Mouse (Mus musculus): ENCODE data around the gene Il10ra. TPM values are rescaled to one million over a fixed set of nuclear protein-coding genes. Genes with fewer than 3 reads are reported as not detected.

The Il10ra gene
- polyA plus RNA-seq, 1 experiment from 2014 or later: 0.62 TPM

DNA sequence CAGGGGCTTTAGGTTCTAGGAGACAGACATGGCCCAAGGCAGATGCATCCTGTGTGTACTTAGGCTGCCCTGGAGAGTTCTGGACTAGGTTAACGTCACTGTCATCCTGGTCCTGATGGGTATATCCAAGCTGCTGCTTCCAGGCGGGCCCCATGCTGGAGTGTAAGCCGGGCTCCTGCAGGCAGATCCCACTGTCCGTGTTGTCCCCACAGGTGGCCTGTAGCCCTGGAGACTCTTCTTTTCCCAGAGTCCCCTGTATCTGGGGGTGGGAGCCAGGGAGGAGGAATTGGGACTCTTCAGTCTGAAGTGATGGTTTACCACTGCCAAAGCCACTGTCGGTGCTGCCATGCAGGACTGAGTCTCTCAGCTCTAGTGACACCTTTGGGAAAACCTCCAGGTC, 13.0 kb downstream of the Il10ra start:
- H3K9ac ChIP-seq: no peak overlapping the region
- no peaks in the 10 kb centered on the region for H3K4me1 ChIP-seq
- H3K36me3 ChIP-seq: no peaks in the 10 kb centered on the region
- H3K27ac ChIP-seq (replicated peaks): no peak overlapping the region
- no peak for ATAC-seq (ENCODE audit: extremely low read depth, insufficient number of reproducible peaks, low FRiP score, low TSS enrichment)
- H3K4me3 ChIP-seq: no peak overlapping the region
- H3K9me3 ChIP-seq: no peaks in the 10 kb centered on the region
- H3K27me3 ChIP-seq (replicated peaks): peaks cover 21% of the 10 kb centered on the region
- WGBS: 61% methylated on average over 5 of the region's 5 CpGs
- no peak overlapping the region for H3K4me2 ChIP-seq

DNA sequence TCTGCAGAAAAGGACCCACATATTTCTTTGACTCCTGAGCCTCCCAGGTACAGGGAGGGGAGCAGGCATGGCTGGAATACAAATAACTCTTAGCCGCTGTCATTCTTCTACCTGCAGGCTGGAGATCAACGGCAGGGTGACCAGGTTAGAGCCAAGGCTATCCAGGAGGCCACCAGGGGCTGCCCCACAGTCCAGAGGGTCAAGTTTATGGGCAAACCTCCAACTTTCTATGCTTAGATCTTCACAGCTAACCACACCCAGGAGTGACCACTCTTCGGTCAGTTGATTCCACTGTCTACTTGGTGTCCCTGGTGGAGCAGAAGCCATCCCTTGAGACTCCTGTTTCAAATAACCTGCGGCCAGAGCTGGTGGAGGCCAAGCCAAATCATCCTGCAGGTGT, 13.5 kb downstream of the Il10ra start:
- H3K27ac ChIP-seq (replicated peaks): no peak overlapping the region
- H3K4me1 ChIP-seq: no peaks in the 10 kb centered on the region
- peaks cover 18% of the 10 kb centered on the region for H3K27me3 ChIP-seq (replicated peaks)
- 75% methylated on average over 4 of the region's 4 CpGs for WGBS
- no peaks in the 10 kb centered on the region for H3K36me3 ChIP-seq
- no peaks in the 10 kb centered on the region for H3K9me3 ChIP-seq
- no peak overlapping the region for H3K4me3 ChIP-seq
- H3K4me2 ChIP-seq: no peak overlapping the region
- no peak for ATAC-seq (ENCODE audit: extremely low read depth, insufficient number of reproducible peaks, low FRiP score, low TSS enrichment)
- no peak overlapping the region for H3K9ac ChIP-seq

GRCm38 (mm10) chr9:45254605-45255004, 14.3 kb downstream of the Il10ra start:
- Histone ChIP-seq H3K4me1 (no peaks in the 10 kb centered on the region), H3K9ac (no peak overlapping the region), H3K9me3 (no peaks in the 10 kb centered on the region), H3K36me3 (no peaks in the 10 kb centered on the region), H3K27ac (replicated peaks) (no peak overlapping the region), H3K4me2 (no peak overlapping the region), H3K4me3 (no peak overlapping the region), H3K27me3 (replicated peaks) (peaks cover 15% of the 10 kb centered on the region)
- ATAC-seq (ENCODE audit: extremely low read depth, insufficient number of reproducible peaks, low FRiP score, low TSS enrichment): no peak
- WGBS: 50% methylated on average over 4 of the region's 4 CpGs

- 51% methylated on average over 6 of the region's 6 CpGs for WGBS
- no peak overlapping the region for H3K4me3 ChIP-seq
- peaks cover 15% of the 10 kb centered on the region for H3K27me3 ChIP-seq (replicated peaks)
- H3K4me1 ChIP-seq: no peaks in the 10 kb centered on the region
- H3K36me3 ChIP-seq: no peaks in the 10 kb centered on the region
- no peak overlapping the region for H3K9ac ChIP-seq
- no peak overlapping the region for H3K27ac ChIP-seq (replicated peaks)
- no peaks in the 10 kb centered on the region for H3K9me3 ChIP-seq
- no peak overlapping the region for H3K4me2 ChIP-seq
- no peak for ATAC-seq (ENCODE audit: extremely low read depth, insufficient number of reproducible peaks, low FRiP score, low TSS enrichment)
These were observed 14.9 kb downstream of the Il10ra start for GRCm38 (mm10) chr9:45254021-45254420.

GRCm38 (mm10) chr9:45252395-45252794, 16.6 kb downstream of the Il10ra start:
- Histone ChIP-seq H3K4me2 (no peak overlapping the region), H3K27me3 (replicated peaks) (peaks cover 12% of the 10 kb centered on the region), H3K36me3 (no peaks in the 10 kb centered on the region), H3K4me1 (no peaks in the 10 kb centered on the region), H3K27ac (replicated peaks) (no peak overlapping the region), H3K9ac (no peak overlapping the region), H3K9me3 (no peaks in the 10 kb centered on the region), H3K4me3 (no peak overlapping the region)
- ATAC-seq (ENCODE audit: extremely low read depth, insufficient number of reproducible peaks, low FRiP score, low TSS enrichment): no peak
- 47% methylated on average over 6 of the region's 6 CpGs for WGBS

- WGBS: 60% methylated on average over 4 of the region's 4 CpGs
These were observed 17.0 kb downstream of the Il10ra start for GRCm38 (mm10) chr9:45251990-45252389.

DNA sequence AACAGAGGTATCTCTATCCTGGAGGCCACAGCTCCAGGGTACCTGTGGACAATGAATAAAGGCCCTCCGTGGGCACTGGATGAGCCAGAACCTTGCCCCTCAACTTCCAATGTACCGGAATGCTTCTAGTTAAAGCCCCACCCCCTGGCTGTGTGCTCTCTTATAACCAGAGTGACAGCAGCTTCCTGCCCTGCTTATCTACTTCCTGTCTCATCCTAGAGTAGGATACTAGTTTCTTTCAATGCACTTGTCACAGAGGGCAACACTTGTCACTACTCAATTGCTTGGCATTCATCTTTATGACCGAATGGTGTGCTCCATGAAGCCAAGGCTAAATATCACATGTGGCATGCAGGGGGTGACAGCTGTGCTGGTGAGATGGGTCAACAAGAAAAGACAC, 17.7 kb downstream of the Il10ra start:
- no peak overlapping the region for H3K9ac ChIP-seq
- H3K4me1 ChIP-seq: no peaks in the 10 kb centered on the region
- H3K27ac ChIP-seq (replicated peaks): no peak overlapping the region
- WGBS: 39% methylated on average over 3 of the region's 3 CpGs
- no peak for ATAC-seq (ENCODE audit: extremely low read depth, insufficient number of reproducible peaks, low FRiP score, low TSS enrichment)
- no peak overlapping the region for H3K4me2 ChIP-seq
- H3K9me3 ChIP-seq: no peaks in the 10 kb centered on the region
- no peaks in the 10 kb centered on the region for H3K36me3 ChIP-seq
- no peak overlapping the region for H3K4me3 ChIP-seq
- H3K27me3 ChIP-seq (replicated peaks): peaks cover 9% of the 10 kb centered on the region

More at GRCm38 (mm10) chr9:45251990-45252389, 17.0 kb downstream of the Il10ra start:
- H3K9ac ChIP-seq: no peak overlapping the region
- no peaks in the 10 kb centered on the region for H3K9me3 ChIP-seq
- no peak overlapping the region for H3K27ac ChIP-seq (replicated peaks)
- H3K4me2 ChIP-seq: no peak overlapping the region
- H3K36me3 ChIP-seq: no peaks in the 10 kb centered on the region
- H3K4me3 ChIP-seq: no peak overlapping the region
- H3K27me3 ChIP-seq (replicated peaks): peaks cover 9% of the 10 kb centered on the region
- H3K4me1 ChIP-seq: no peaks in the 10 kb centered on the region
- no peak for ATAC-seq (ENCODE audit: extremely low read depth, insufficient number of reproducible peaks, low FRiP score, low TSS enrichment)

- H3K4me3 ChIP-seq: no peak overlapping the region
- no peaks in the 10 kb centered on the region for H3K36me3 ChIP-seq
- H3K27me3 ChIP-seq (replicated peaks): peaks cover 8% of the 10 kb centered on the region
- no peak overlapping the region for H3K9ac ChIP-seq
- no peak for ATAC-seq (ENCODE audit: extremely low read depth, insufficient number of reproducible peaks, low FRiP score, low TSS enrichment)
- H3K27ac ChIP-seq (replicated peaks): no peak overlapping the region
- no peak overlapping the region for H3K4me2 ChIP-seq
- H3K4me1 ChIP-seq: no peaks in the 10 kb centered on the region
- H3K9me3 ChIP-seq: no peaks in the 10 kb centered on the region
- 76% methylated on average over 7 of the region's 7 CpGs for WGBS
These were observed 18.6 kb downstream of the Il10ra start for GRCm38 (mm10) chr9:45250306-45250705.

GRCm38 (mm10) chr9:45247536-45247935, 21.4 kb downstream of the Il10ra start:
- Histone ChIP-seq H3K9me3 (no peaks in the 10 kb centered on the region), H3K4me1 (no peaks in the 10 kb centered on the region), H3K27ac (replicated peaks) (no peak overlapping the region), H3K36me3 (no peaks in the 10 kb centered on the region), H3K4me2 (no peak overlapping the region), H3K27me3 (replicated peaks) (no peaks in the 10 kb centered on the region), H3K4me3 (no peak overlapping the region), H3K9ac (no peak overlapping the region)
- WGBS: 68% methylated on average over 2 of the region's 2 CpGs
- ATAC-seq (ENCODE audit: extremely low read depth, insufficient number of reproducible peaks, low FRiP score, low TSS enrichment): no peak

- no peaks in the 10 kb centered on the region for H3K4me1 ChIP-seq
- H3K27me3 ChIP-seq (replicated peaks): no peaks in the 10 kb centered on the region
- WGBS: 79% methylated on average over 6 of the region's 6 CpGs
- H3K4me2 ChIP-seq: no peak overlapping the region
- H3K27ac ChIP-seq (replicated peaks): no peak overlapping the region
- no peak for ATAC-seq (ENCODE audit: extremely low read depth, insufficient number of reproducible peaks, low FRiP score, low TSS enrichment)
- no peaks in the 10 kb centered on the region for H3K9me3 ChIP-seq
- H3K9ac ChIP-seq: no peak overlapping the region
- H3K4me3 ChIP-seq: no peak overlapping the region
- H3K36me3 ChIP-seq: no peaks in the 10 kb centered on the region
These were observed 22.9 kb downstream of the Il10ra start for GRCm38 (mm10) chr9:45246060-45246459.

GRCm38 (mm10) chr9:45245432-45245831, 23.5 kb downstream of the Il10ra start:
- Histone ChIP-seq H3K9me3 (no peaks in the 10 kb centered on the region), H3K27me3 (replicated peaks) (no peaks in the 10 kb centered on the region), H3K4me2 (no peak overlapping the region), H3K27ac (replicated peaks) (no peak overlapping the region), H3K4me3 (no peak overlapping the region), H3K9ac (no peak overlapping the region), H3K36me3 (no peaks in the 10 kb centered on the region), H3K4me1 (no peaks in the 10 kb centered on the region)
- 68% methylated on average over 1 of the region's 1 CpGs for WGBS
- ATAC-seq (ENCODE audit: extremely low read depth, insufficient number of reproducible peaks, low FRiP score, low TSS enrichment): no peak

DNA sequence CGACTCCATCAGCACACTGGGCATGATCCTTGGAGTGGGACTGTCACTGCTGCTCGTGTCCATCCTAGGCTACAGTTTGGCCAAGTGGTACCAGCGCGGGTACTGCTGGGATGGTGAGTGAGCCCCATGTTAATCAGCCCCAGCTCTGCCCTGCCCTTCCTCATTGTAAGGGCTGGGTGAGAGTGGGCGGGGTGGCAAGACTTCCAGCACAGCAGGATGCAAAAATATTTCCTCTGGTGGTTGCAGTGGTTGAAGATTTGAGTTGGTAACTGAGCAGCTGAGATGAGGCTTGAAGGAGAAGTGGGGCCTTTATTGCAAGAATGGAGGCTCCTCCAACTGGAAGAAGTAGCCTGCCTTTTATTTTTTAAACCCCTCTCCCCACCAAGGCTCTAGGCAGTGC, 27.6 kb downstream of the Il10ra start:
- no peaks in the 10 kb centered on the region for H3K9me3 ChIP-seq
- H3K4me2 ChIP-seq: no peak overlapping the region
- no peaks in the 10 kb centered on the region for H3K36me3 ChIP-seq
- no peak overlapping the region for H3K9ac ChIP-seq
- ATAC-seq (ENCODE audit: extremely low read depth, insufficient number of reproducible peaks, low FRiP score, low TSS enrichment): no peak
- no peaks in the 10 kb centered on the region for H3K4me1 ChIP-seq
- no peaks in the 10 kb centered on the region for H3K27me3 ChIP-seq (replicated peaks)
- 74% methylated on average over 5 of the region's 5 CpGs for WGBS
- H3K27ac ChIP-seq (replicated peaks): no peak overlapping the region
- H3K4me3 ChIP-seq: no peak overlapping the region
